Mouse (Mus musculus) MEL (cell line): ENCODE data around the gene Micu1. TPM values are rescaled to one million over a fixed set of nuclear protein-coding genes. Genes with fewer than 3 reads are reported as not detected.
A peak's percentile ranks its signal among the peaks of the same experiment; 100 is the strongest.

Experiments used
- DNase-seq: peaks from one replicate; pipeline ENCODE4 v3.0.0; 2011; ENCODE audit warnings: low read depth, low spot score
- H3K27ac ChIP-seq: 2 replicates; pipeline ENCODE4 v1.5.1; 2012; ENCODE audit warnings: low read depth, mild to moderate bottlenecking, control low read depth, low read length, moderate library complexity; ENCODE audit not compliant: control insufficient read depth
- H3K27me3 ChIP-seq, 2 experiments: fragments of 150-350 bp in 1 of 2; sonication (generic) in 1 of 2; 2 replicates each; pipeline ENCODE4 v1.6.1; 2012; ENCODE audit warnings: low read length in 2 of 2, mild to moderate bottlenecking in 2 of 2, improper control_type of control experiment in 1 of 2, moderate library complexity in 1 of 2; ENCODE audit not compliant: insufficient read depth in 2 of 2, control insufficient read depth in 1 of 2
- H3K36me3 ChIP-seq, 2 experiments: 2 replicates each; pipeline ENCODE4 v1.6.1; 2012 to 2014; ENCODE audit warnings: low read length in 2 of 2, improper control_type of control experiment in 1 of 2, inconsistent platforms in 1 of 2, mild to moderate bottlenecking in 1 of 2; ENCODE audit not compliant: insufficient read depth in 2 of 2, control insufficient read depth in 1 of 2
- H3K4me1 ChIP-seq, 2 experiments: fragments of 150-350 bp in 1 of 2; sonication (generic) in 1 of 2; 2 replicates each; pipeline ENCODE4 v1.6.1; 2012; ENCODE audit warnings: low read length in 2 of 2, improper control_type of control experiment in 1 of 2, mild to moderate bottlenecking in 1 of 2; ENCODE audit not compliant: insufficient read depth in 2 of 2, control insufficient read depth in 1 of 2
- H3K4me3 ChIP-seq, 2 experiments: fragments of 150-350 bp in 1 of 2; sonication (generic) in 1 of 2; 2 replicates each; pipeline ENCODE4 v1.5.1; 2012; ENCODE audit warnings: low read depth in 2 of 2, low read length in 2 of 2, mild to moderate bottlenecking in 2 of 2, moderate library complexity in 2 of 2, control low read depth in 1 of 2, improper control_type of control experiment in 1 of 2; ENCODE audit not compliant: control insufficient read depth in 1 of 2, insufficient read depth in 1 of 2
- H3K79me2 ChIP-seq: 2 replicates; pipeline ENCODE4 v1.6.1; 2012; ENCODE audit warnings: mild to moderate bottlenecking, low read length, moderate library complexity; ENCODE audit not compliant: control insufficient read depth, poor library complexity, insufficient read depth
- H3K9ac ChIP-seq: 2 replicates; pipeline ENCODE4 v1.6.1; 2012; ENCODE audit warnings: low read depth, mild to moderate bottlenecking, control low read depth, low read length, moderate library complexity; ENCODE audit not compliant: control insufficient read depth, poor library complexity, severe bottlenecking
- H3K9me3 ChIP-seq: fragments of 150-350 bp; sonication (generic); replicated peaks from 2 replicates; pipeline ENCODE4 v1.6.1; 2012; ENCODE audit warnings: mild to moderate bottlenecking, low read length, improper control_type of control experiment, moderate library complexity; ENCODE audit not compliant: insufficient read depth
- CHD1 ChIP-seq: IDR thresholded peaks from 2 replicates; pipeline ENCODE4 v1.6.1; 2012; ENCODE audit warnings: low read depth, mild to moderate bottlenecking, inconsistent platforms, low read length, improper control_type of control experiment
- CHD2 ChIP-seq: IDR thresholded peaks from 2 replicates; pipeline ENCODE4 v1.6.1; 2011; ENCODE audit warnings: low read length, improper control_type of control experiment
- CTCF ChIP-seq, 3 experiments: IDR thresholded peaks in 2 of 3; conservative IDR thresholded peaks in 1 of 3; 2 replicates each; pipeline ENCODE4 v1.5.1; 2011 to 2012; ENCODE audit warnings: low read length in 3 of 3, low read depth in 2 of 3, mild to moderate bottlenecking in 2 of 3, improper control_type of control experiment in 1 of 3, inconsistent platforms in 1 of 3, mixed read lengths in 1 of 3, moderate library complexity in 1 of 3; ENCODE audit not compliant: control insufficient read depth in 1 of 3, insufficient read depth in 1 of 3, poor library complexity in 1 of 3, severe bottlenecking in 1 of 3
- GATA1 ChIP-seq: IDR thresholded peaks from 2 replicates; pipeline ENCODE4 v1.6.1; 2011; ENCODE audit warnings: low read depth, low read length, improper control_type of control experiment
- MAX ChIP-seq: IDR thresholded peaks from 2 replicates; pipeline ENCODE4 v1.6.1; 2011; ENCODE audit warnings: low read length, improper control_type of control experiment
- MEF2A ChIP-seq: IDR thresholded peaks from 2 replicates; pipeline ENCODE4 v1.6.1; 2014; ENCODE audit warnings: low read depth, mild to moderate bottlenecking, inconsistent platforms, low read length, improper control_type of control experiment; ENCODE audit not compliant: poor library complexity, insufficient replicate concordance, severe bottlenecking; ENCODE audit errors: extremely low read depth
- MYB ChIP-seq: IDR thresholded peaks from 2 replicates; pipeline ENCODE4 v1.6.1; 2011; ENCODE audit warnings: mild to moderate bottlenecking, low read depth, low read length, improper control_type of control experiment
- MYC ChIP-seq: IDR thresholded peaks from 2 replicates; pipeline ENCODE4 v1.6.1; 2011; ENCODE audit warnings: low read depth, mild to moderate bottlenecking, low read length, improper control_type of control experiment, moderate library complexity
- NRF1 ChIP-seq: IDR thresholded peaks from 2 replicates; pipeline ENCODE4 v1.6.1; 2014; ENCODE audit warnings: low read depth, mild to moderate bottlenecking, inconsistent platforms, low read length, improper control_type of control experiment, moderate library complexity; ENCODE audit not compliant: poor library complexity, insufficient read depth, severe bottlenecking
- POLR2AphosphoS2 ChIP-seq: IDR thresholded peaks from 2 replicates; pipeline ENCODE4 v1.6.1; 2011; ENCODE audit warnings: low read length, improper control_type of control experiment
- POLR2AphosphoS5 ChIP-seq: IDR thresholded peaks from 2 replicates; pipeline ENCODE4 v1.6.1; 2012; ENCODE audit warnings: low read depth, borderline replicate concordance, mild to moderate bottlenecking, inconsistent platforms, low read length, moderate library complexity, mixed read lengths
- RCOR1 ChIP-seq: IDR thresholded peaks from 2 replicates; pipeline ENCODE4 v1.6.1; 2012; ENCODE audit warnings: low read depth, mild to moderate bottlenecking, inconsistent platforms, low read length, improper control_type of control experiment
- SMC3 ChIP-seq: IDR thresholded peaks from 2 replicates; pipeline ENCODE4 v1.6.1; 2011; ENCODE audit warnings: low read depth, low read length, improper control_type of control experiment
- TBP ChIP-seq: IDR thresholded peaks from 2 replicates; pipeline ENCODE4 v1.8.0; 2011; ENCODE audit warnings: low read depth, low read length, improper control_type of control experiment
- UBTF ChIP-seq: IDR thresholded peaks from 2 replicates; pipeline ENCODE4 v1.6.1; 2012; ENCODE audit warnings: low read depth, mild to moderate bottlenecking, inconsistent platforms, low read length, improper control_type of control experiment, moderate library complexity, borderline replicate concordance; ENCODE audit not compliant: insufficient read depth
- polyA plus RNA-seq, 2 experiments: library from polyadenylated mRNA; stranded (reverse) in 1 of 2; unstranded in 1 of 2; fragments of >175 nt in 1 of 2; fragments of >200 nt in 1 of 2; gene quantifications; 2 replicates each; pipeline versions ENCODE4 v1.2.1 to v1.2.4; 2012; ENCODE audit warnings: low replicate concordance in 2 of 2, low read depth in 1 of 2; ENCODE audit not compliant: insufficient read length in 2 of 2, insufficient read depth in 1 of 2, missing spikeins in 1 of 2
- total RNA-seq: library from RNA; depleted of rRNA; stranded (reverse); fragments of 300-350 nt; gene quantifications from 2 replicates; pipeline ENCODE4 v1.2.3, GENCODE M21; 2012

Gene Micu1
- total and polyA plus RNA-seq, 3 experiments: 18.0 to 26.8 TPM; not detected in 1

GRCm38 (mm10) chr10:59900939-59901338, 198.7 kb downstream of the Micu1 start:
- no peak for TF ChIP-seq TBP
- H3K27ac ChIP-seq: no peak overlapping the region
- no peaks in the 10 kb centered on the region for H3K79me2 ChIP-seq
- H3K4me3 ChIP-seq: no peak overlapping the region
- H3K4me1 ChIP-seq: no peaks in the 10 kb centered on the region
- no peaks in the 10 kb centered on the region for H3K27me3 ChIP-seq
- H3K9ac ChIP-seq: no peak overlapping the region
- H3K36me3 ChIP-seq: no peaks in the 10 kb centered on the region; a peak in 1 of 4 replicates
- no peaks in the 10 kb centered on the region for H3K9me3 ChIP-seq
- DNase-seq: no peak

GRCm38 (mm10) chr10:59901463-59901862, 199.2 kb downstream of the Micu1 start:
- peaks cover 0 to under 1% of the 10 kb centered on the region in 2 experiments; a peak in 2 of 4 replicates for H3K4me1 ChIP-seq
- H3K4me3 ChIP-seq: no peak overlapping the region
- DNase-seq: no peak
- TF ChIP-seq POLR2AphosphoS2 (peak; percentile 22; the same call in 1 of the 2 replicates), SMC3 (no peak)
- TF ChIP-seq, all 39 proteins: peak for 1
- no peak overlapping the region for H3K27ac ChIP-seq
- no peaks in the 10 kb centered on the region for H3K79me2 ChIP-seq
- H3K9me3 ChIP-seq: no peaks in the 10 kb centered on the region
- H3K36me3 ChIP-seq: peaks cover 0 to 2% of the 10 kb centered on the region in 2 experiments; a peak in 1 of 4 replicates
- no peak overlapping the region for H3K9ac ChIP-seq
- H3K27me3 ChIP-seq: no peaks in the 10 kb centered on the region

DNA sequence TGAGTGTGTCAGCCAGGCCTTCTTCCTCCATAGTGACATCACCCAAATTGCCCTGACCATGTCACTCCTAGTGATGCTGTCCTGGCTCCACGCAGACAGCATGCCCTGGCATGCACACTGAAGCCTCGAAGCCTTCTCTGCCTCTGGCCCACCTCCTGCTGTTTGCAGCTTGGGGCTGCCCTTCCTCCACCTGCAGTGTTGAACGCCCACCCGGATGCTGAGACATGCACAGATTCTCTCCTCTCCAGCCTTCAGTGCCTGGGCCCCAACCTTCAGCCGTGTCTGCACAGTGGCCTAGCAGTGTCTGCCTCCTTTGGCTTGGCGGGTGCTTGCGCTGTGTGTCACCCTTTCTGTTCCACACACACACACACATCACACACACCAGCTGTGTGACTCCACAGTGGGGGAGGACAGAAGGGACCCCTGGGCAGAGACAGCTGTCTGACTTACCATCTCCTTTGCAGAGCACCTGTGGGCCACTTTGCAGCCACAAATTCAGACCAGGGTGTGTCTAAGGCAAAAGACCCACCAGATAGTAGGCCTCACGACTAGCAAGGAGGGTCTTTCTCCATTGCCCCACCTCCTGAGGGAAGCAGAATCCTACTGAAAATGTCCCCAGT, 199.8 kb downstream of the Micu1 start:
- Histone ChIP-seq H3K27ac (no peak overlapping the region), H3K79me2 (no peaks in the 10 kb centered on the region), H3K9ac (no peak overlapping the region), H3K36me3 (peaks cover 0 to 7% of the 10 kb centered on the region in 2 experiments; a peak in 2 of 4 replicates), H3K4me1 (peaks cover 3 to 5% of the 10 kb centered on the region in 2 experiments; a peak in 3 of 4 replicates), H3K27me3 (no peaks in the 10 kb centered on the region), H3K4me3 (no peak overlapping the region), H3K9me3 (no peaks in the 10 kb centered on the region)
- no peak for DNase-seq
- TF ChIP-seq CHD1 (no peak), NRF1 (no peak), MAX (no peak), MEF2A (no peak), CTCF (IDR thresholded peaks at IDR 0.05 in 2 of 3, conservative IDR thresholded peaks at IDR 0.05 in 1 of 3; ENCODE audit: control insufficient read depth in 1 of 3, insufficient read depth in 1 of 3, low read depth in 2 of 3, low read length in 3 of 3, poor library complexity in 1 of 3, severe bottlenecking in 1 of 3) (no peak), SMC3 (no peak), UBTF (no peak), MYC (no peak), POLR2AphosphoS2 (no peak), RCOR1 (no peak), MYB (no peak), POLR2AphosphoS5 (no peak), CHD2 (no peak), GATA1 (no peak)
